Mouse (Mus musculus) liver, embryonic 14.5 days (tissue): ENCODE results near the gene Zfp780b. TPM values are rescaled to one million over a fixed set of nuclear protein-coding genes. Genes with fewer than 3 reads are reported as not detected.

Experiments
- ATAC-seq: fragments of 200-750 bp; cut with Nextera tagmentation; 2 replicates; pipeline ENCODE4 v1.8.0; 2017; ENCODE audit warnings: moderate number of reproducible peaks, mild to moderate bottlenecking, moderate library complexity; ENCODE audit not compliant: insufficient read depth
- DNase-seq, 3 experiments: peaks; one replicate each; pipeline ENCODE4 v3.0.0-alpha.2; 2012 to 2013; ENCODE audit warnings: low read depth in 3 of 3, low spot score in 3 of 3
- H3K27ac ChIP-seq: fragments of 300-500 bp; sonication (generic); 2 replicates; pipeline ENCODE4 v1.5.1; 2014; ENCODE audit warnings: moderate library complexity, mild to moderate bottlenecking, control low read depth, inconsistent platforms
- H3K27me3 ChIP-seq: fragments of 300-500 bp; sonication (generic); 2 replicates; pipeline ENCODE4 v1.6.1; 2014; ENCODE audit warnings: mild to moderate bottlenecking, low read length, moderate library complexity; ENCODE audit not compliant: control insufficient read depth, insufficient read depth
- H3K36me3 ChIP-seq: fragments of 300-500 bp; sonication (generic); replicated peaks from 2 replicates; pipeline ENCODE4 v1.6.1; 2014; ENCODE audit warnings: low read depth; ENCODE audit not compliant: control insufficient read depth, insufficient read depth
- H3K4me1 ChIP-seq, 2 experiments: fragments of 200-500 bp in 1 of 2; fragments of 300-500 bp in 1 of 2; sonication (generic) in 1 of 2; replicated peaks; 2 replicates each; pipeline ENCODE4 v1.6.1; 2012 to 2014; ENCODE audit warnings: antibody characterized with exemption in 1 of 2, inconsistent platforms in 1 of 2, low read length in 1 of 2; ENCODE audit not compliant: control insufficient read depth in 2 of 2, insufficient read depth in 2 of 2
- H3K4me2 ChIP-seq: fragments of 300-500 bp; sonication (generic); 2 replicates; pipeline ENCODE4 v1.6.1; 2014; ENCODE audit warnings: low read depth, mild to moderate bottlenecking, control low read depth, moderate library complexity
- H3K4me3 ChIP-seq, 2 experiments: fragments of 200-500 bp in 1 of 2; fragments of 300-500 bp in 1 of 2; sonication (generic) in 1 of 2; 2 replicates each; pipeline ENCODE4 v1.5.1; 2012 to 2014; ENCODE audit warnings: low read depth in 2 of 2, low read length in 2 of 2, mild to moderate bottlenecking in 2 of 2, control low read depth in 1 of 2, inconsistent platforms in 1 of 2, moderate library complexity in 1 of 2; ENCODE audit not compliant: insufficient read depth in 1 of 2
- H3K9ac ChIP-seq: fragments of 300-500 bp; sonication (generic); replicated peaks from 2 replicates; pipeline ENCODE4 v1.6.1; 2014; ENCODE audit warnings: mild to moderate bottlenecking, control low read depth, moderate library complexity
- H3K9me3 ChIP-seq: fragments of 300-500 bp; sonication (generic); 2 replicates; pipeline ENCODE4 v1.6.1; 2016; ENCODE audit warnings: low read length, mixed read lengths; ENCODE audit not compliant: control insufficient read depth
- CTCF ChIP-seq: IDR thresholded peaks from 2 replicates; pipeline ENCODE4 v1.5.1; 2016; ENCODE audit warnings: antibody characterized with exemption, low read depth, control low read depth
- EP300 ChIP-seq: IDR thresholded peaks from 2 replicates; pipeline ENCODE4 v1.6.1; 2016; ENCODE audit warnings: antibody characterized with exemption, low read depth
- WGBS: fragments of 180-500 bp; shearing (Covaris S2); extraction: QIAGEN DNeasy Blood & Tissue Kit; methylation state at CpG from one replicate; pipeline ENCODE4 v1.1.7; 2014; ENCODE audit not compliant: insufficient replicate concordance; 5-methylcytosine and 5-hydroxymethylcytosine counted together
- polyA plus RNA-seq, 2 experiments: library from polyadenylated mRNA; depleted of rRNA in 1 of 2; stranded (reverse) in 1 of 2; unstranded in 1 of 2; fragments of >200 nt; fragmentation: Nextera tagmentation in 1 of 2; extraction: Ambion mirVana in 1 of 2; gene quantifications; 2 replicates each; pipeline versions ENCODE4 v1.2.1 to v1.2.3; 2012 to 2014

Gene Zfp780b
- polyA plus RNA-seq (2012; rRNA removed): 0.83 and 1.3 TPM in 2 replicates
- 2.4 and 2.6 TPM in 2 replicates for polyA plus RNA-seq (2014; fragmentation: Nextera tagmentation; extraction: Ambion mirVana)

DNA sequence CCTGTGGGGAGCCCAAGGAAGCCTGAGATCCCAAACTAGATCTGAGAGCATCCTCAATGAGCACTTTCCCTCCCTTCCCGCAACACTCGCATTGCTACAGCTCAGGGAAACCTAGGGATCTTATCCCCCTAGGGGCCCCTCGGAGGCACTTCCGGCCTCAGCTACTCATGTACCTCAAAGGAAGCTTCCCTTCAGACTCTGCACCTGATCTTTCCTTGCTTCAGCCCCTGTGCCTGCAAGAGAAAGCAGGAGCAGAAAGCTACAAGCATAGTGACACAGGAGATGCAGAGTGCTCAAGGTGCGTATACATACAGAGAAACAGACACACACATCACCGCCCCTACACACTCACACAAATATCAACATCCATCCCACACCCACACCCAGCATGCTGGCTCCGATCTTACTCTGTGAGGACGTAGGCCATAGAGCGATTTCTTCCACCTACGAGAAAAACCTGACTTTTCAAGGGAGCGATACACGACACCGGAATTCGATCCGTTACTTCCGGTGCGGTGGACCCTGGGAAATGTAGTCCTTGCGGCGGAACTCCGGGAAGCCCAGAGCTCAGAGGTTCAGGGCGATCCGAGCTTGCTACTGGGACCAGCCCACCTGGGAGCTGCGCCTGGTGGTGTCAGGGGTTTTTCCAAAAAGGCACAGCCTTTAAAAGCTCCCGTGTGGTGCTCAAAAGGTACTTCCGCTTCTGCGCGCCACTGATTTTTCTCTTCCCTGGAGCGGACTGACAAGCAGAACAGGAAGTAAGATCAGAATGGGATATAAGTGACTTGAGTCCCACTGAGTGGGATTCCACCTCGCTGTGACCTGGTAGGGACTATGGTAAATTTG lies at the start of gene Zfp780b:
Gene Zfp780b, minus strand, starts transcription at position 489 of the 846 bp plus-strand sequence.
- DNase-seq (peak; percentile 59 to 70 (median 60)), ATAC-seq (peak; percentile 83)
- Histone ChIP-seq H3K4me1 (peaks cover 0 to 5% of the 10 kb centered on the region in 2 experiments; a peak in 2 of 4 replicates), H3K27ac (peak within 1 kb of the TSS; percentile 68), H3K9me3 (no peaks in the 10 kb centered on the region), H3K4me2 (peak within 1 kb of the TSS; percentile 93), H3K27me3 (no peaks in the 10 kb centered on the region), H3K9ac (peak within 1 kb of the TSS; percentile 93), H3K36me3 (no peaks in the 10 kb centered on the region), H3K4me3 (peak within 1 kb of the TSS; percentile 85 to 100)
- WGBS: under 1% methylated on average over 29 of the region's 29 CpGs
- no peak for TF ChIP-seq EP300
- no peak for TF ChIP-seq CTCF

DNA sequence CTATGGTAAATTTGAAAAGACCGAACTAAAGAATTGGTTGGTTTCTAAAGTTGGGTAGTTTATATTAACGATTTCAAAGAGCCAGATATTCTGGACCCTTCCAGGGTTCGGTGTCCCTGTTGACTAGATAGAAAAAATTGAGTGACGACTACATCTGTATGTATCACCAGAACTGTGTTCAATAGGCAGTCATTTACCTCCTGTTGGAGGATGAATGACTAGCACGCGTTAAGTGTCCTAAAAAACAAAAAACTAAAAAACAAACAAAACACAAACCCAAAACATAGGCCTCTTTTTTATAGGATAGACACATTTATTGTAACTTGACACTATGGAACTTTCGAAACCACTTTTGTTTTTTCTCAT lies 35.5 kb upstream of the Zfp780b start:
- TF ChIP-seq CTCF: no peak
- no peak for TF ChIP-seq EP300
- H3K27me3 ChIP-seq: no peaks in the 10 kb centered on the region
- peaks cover 3 to 4% of the 10 kb centered on the region in 2 experiments for H3K4me1 ChIP-seq
- no peaks in the 10 kb centered on the region for H3K9me3 ChIP-seq
- H3K4me2 ChIP-seq: peak overlapping the region; percentile 87
- no peak overlapping the region for H3K27ac ChIP-seq
- ATAC-seq (peak; percentile 21; the same call in 1 of the 2 replicates), DNase-seq (no peak)
- 26% methylated on average over 7 of the region's 7 CpGs for WGBS
- no peaks in the 10 kb centered on the region for H3K36me3 ChIP-seq
- H3K9ac ChIP-seq: peak overlapping the region; percentile 84
- H3K4me3 ChIP-seq: peak overlapping the region; percentile 83 to 97

DNA sequence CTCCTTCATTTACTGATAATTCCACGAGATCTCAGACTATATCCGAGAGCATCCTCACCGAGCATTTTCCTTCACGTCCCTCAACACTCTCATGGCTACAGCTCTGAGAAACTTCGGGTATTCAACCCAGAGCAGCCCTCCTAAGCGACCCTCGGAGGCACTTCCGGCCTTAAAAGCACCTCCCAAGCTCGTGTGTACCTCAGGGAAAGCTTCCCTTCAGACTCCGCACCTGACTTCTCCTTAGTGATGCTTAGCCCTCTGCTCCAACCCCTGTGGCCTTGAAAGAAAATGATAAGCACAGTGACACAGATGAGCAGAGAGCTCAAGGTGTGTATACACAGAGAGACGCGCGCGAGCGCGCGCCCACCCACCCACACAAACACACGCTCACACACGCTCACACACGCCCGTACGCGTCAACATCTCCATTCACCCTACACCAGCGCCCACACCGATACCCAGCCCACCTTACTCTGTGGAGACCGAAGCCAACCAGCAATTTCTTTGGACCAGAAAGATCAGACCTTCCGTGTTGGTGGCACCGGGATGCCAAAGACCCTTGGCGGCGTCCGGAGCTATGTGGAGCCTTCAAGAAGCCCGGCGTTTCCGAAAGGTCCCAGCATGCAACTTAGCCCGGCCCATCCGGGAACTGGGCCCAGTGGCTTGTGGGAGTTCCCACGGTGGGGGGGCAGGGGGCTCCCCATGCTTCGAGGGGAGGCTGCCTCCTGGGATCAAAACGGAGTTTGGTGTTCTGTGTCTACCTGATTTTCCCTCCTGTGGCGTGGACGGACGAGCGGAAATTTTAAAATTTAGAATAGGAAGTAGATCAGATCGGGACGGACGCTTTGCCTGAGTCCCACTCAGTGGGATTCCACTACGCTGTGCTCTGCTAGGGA lies 34.8 kb upstream of the Zfp780b start, which contains the start of gene Zfp850:
Gene Zfp850, minus strand, starts transcription at position 567 of the 896 bp plus-strand sequence.
- ATAC-seq (peak; percentile 79), DNase-seq (peak; percentile 45 to 58 (median 46))
- H3K4me1 ChIP-seq: peaks cover 3 to 4% of the 10 kb centered on the region in 2 experiments
- peak within 1 kb of the TSS; percentile 84 for H3K9ac ChIP-seq
- H3K36me3 ChIP-seq: no peaks in the 10 kb centered on the region
- no peaks in the 10 kb centered on the region for H3K27me3 ChIP-seq
- H3K27ac ChIP-seq: no peak within 1 kb of the TSS
- under 1% methylated on average over 47 of the region's 47 CpGs for WGBS
- H3K4me3 ChIP-seq: peak within 1 kb of the TSS; percentile 83 to 97
- H3K9me3 ChIP-seq: no peaks in the 10 kb centered on the region
- TF ChIP-seq EP300 (no peak), CTCF (no peak)
- H3K4me2 ChIP-seq: peak within 1 kb of the TSS; percentile 87

DNA sequence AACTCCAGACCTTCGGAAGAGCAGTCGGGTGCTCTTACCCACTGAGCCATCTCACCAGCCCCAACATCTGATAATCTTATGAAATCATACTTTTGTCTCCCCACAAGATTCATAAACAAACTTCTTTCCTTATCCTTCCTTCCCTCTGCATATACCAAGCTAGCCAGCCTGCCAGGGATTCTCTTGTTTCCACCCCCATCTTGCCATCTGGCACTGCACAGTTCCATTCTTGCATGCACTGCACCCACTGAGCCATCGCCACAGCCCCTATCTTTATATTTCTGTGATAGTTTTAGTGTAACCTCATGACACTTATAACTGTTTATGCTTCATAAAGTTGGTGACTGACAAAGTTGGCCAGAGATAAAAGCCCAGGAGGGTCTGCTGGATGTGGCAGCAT lies 31.3 kb upstream of the Zfp780b start:
- Histone ChIP-seq H3K4me2 (no peak overlapping the region), H3K9ac (no peak overlapping the region), H3K9me3 (no peaks in the 10 kb centered on the region), H3K36me3 (peaks cover 9% of the 10 kb centered on the region), H3K4me3 (no peak overlapping the region), H3K4me1 (peaks cover 3 to 4% of the 10 kb centered on the region in 2 experiments), H3K27me3 (no peaks in the 10 kb centered on the region), H3K27ac (no peak overlapping the region)
- ATAC-seq (no peak), DNase-seq (no peak)
- WGBS: 82% methylated on average over 3 of the region's 3 CpGs
- TF ChIP-seq EP300 (no peak), CTCF (no peak)
